Mouse (Mus musculus) neutrophil, adult 5-6 weeks (primary cell): Measurements from ENCODE around the gene Pcgf6. TPM values are rescaled to one million over a fixed set of nuclear protein-coding genes. Genes with fewer than 3 reads are reported as not detected.

Experiments
- ATAC-seq: fragments of 151-379, 151-347 bp; 2 replicates; pipeline ENCODE4 v1.8.0; 2017; ENCODE audit warnings: mild to moderate bottlenecking, moderate TSS enrichment; ENCODE audit not compliant: insufficient number of reproducible peaks, poor library complexity, low FRiP score, severe bottlenecking; ENCODE audit errors: extremely low read depth
- total RNA-seq: library from RNA; stranded (forward); fragments of 200-1000 nt; gene quantifications from 2 replicates; pipeline ENCODE4 v1.2.3, GENCODE M21; 2017

Gene Pcgf6
- total RNA-seq, 1 experiment from 2014 or later: 14.4 TPM

GRCm38 (mm10) chr19:47034916-47035315 is 15.8 kb downstream of the Pcgf6 start:
- no peak for ATAC-seq

GRCm38 (mm10) chr19:47031770-47032169 is 18.9 kb downstream of the Pcgf6 start:
- ATAC-seq: no peak

- ATAC-seq: no peak
These were observed 20.9 kb downstream of the Pcgf6 start for GRCm38 (mm10) chr19:47029796-47030195.

- ATAC-seq: no peak
These were observed 24.2 kb downstream of the Pcgf6 start for GRCm38 (mm10) chr19:47026513-47026912.

- no peak for ATAC-seq
These were observed 25.8 kb downstream of the Pcgf6 start for GRCm38 (mm10) chr19:47024954-47025353.

GRCm38 (mm10) chr19:47023546-47023945 is 27.2 kb downstream of the Pcgf6 start:
- ATAC-seq: no peak

- ATAC-seq: no peak
These were observed 28.0 kb downstream of the Pcgf6 start for GRCm38 (mm10) chr19:47022709-47023108.

- ATAC-seq: no peak
These were observed 31.4 kb downstream of the Pcgf6 start for GRCm38 (mm10) chr19:47019326-47019725.

GRCm38 (mm10) chr19:47018330-47018729 is 32.4 kb downstream of the Pcgf6 start:
- no peak for ATAC-seq

GRCm38 (mm10) chr19:47017831-47018230 is 32.9 kb downstream of the Pcgf6 start:
- ATAC-seq: no peak

- ATAC-seq: no peak
These were observed 34.2 kb downstream of the Pcgf6 start for GRCm38 (mm10) chr19:47016487-47016886.

GRCm38 (mm10) chr19:47015965-47016364 is 34.7 kb downstream of the Pcgf6 start:
- no peak for ATAC-seq

GRCm38 (mm10) chr19:47015396-47015795 is 35.3 kb downstream of the Pcgf6 start:
- ATAC-seq: no peak

- ATAC-seq: no peak
These were observed 36.0 kb downstream of the Pcgf6 start, which contains the start of the genes Ina and Nt5c2 for GRCm38 (mm10) chr19:47014447-47015381. Ina (plus strand) TSS chr19:47014698. Nt5c2 (minus strand) TSS chr19:47015153.

- ATAC-seq: no peak
These were observed 36.6 kb downstream of the Pcgf6 start for GRCm38 (mm10) chr19:47014159-47014446.

- no peak for ATAC-seq
These were observed 37.2 kb downstream of the Pcgf6 start for GRCm38 (mm10) chr19:47013340-47014158.

- no peak for ATAC-seq
These were observed 38.1 kb downstream of the Pcgf6 start for GRCm38 (mm10) chr19:47012521-47013130.

GRCm38 (mm10) chr19:47009943-47010342 is 40.8 kb downstream of the Pcgf6 start:
- no peak for ATAC-seq

GRCm38 (mm10) chr19:47009420-47009819 is 41.3 kb downstream of the Pcgf6 start:
- ATAC-seq: no peak
